Mouse (Mus musculus) retina, adult 2 months (tissue): Measurements from ENCODE around the gene Lrch1.
A peak's percentile ranks its signal among the peaks of the same experiment; 100 is the strongest.

ENCODE experiments used
- DNase-seq: peaks from one replicate; pipeline ENCODE4 v3.0.0-alpha.2; 2012; ENCODE audit warnings: low read depth, low spot score

Lrch1 gene

DNA sequence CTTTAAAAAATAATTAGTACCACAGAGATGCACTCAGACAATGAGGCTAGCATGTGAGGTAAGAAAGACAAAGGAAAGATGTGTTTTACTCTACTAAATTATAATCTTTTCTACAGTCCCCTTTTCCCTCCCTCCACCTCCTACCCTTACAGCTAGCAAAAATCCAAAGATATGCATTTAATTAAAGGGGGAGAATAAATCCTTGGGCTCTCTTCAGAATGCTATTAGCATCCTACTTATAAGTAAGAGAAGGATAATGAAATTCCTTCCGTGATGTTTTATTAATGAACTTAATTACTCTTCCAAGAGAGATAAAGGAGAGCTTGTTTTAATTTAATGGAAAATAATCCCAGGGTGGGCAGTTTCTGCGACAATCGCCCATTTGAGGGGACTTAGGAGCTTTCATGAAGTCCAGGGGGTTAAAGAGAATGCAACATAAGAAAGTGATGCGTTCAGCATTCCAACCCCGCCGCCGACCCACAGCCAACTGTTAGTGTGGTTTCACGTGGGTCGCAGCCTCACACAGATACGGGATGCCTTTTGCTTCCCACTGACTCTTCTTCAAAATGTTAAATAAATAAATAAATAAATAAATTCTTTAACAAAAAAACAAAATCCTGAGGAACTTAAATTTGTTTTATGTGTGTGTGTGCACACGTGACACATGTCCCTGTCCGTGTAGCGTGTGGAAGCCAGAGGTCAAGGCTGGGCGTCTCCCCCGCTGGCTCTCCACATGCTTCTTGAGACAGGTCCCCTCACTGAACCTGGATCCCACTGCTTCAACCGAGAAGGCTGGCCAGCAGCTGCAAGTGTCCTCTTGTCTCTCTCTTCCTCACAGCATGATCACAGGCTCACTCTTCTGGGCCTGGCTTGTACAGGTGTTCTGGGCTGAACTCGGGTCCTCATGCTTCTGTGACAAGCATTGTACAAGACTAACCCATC lies 132.6 kb downstream of the Lrch1 start:
- no peak for DNase-seq

GRCm38 (mm10) chr14:74811617-74812016 lies 136.1 kb downstream of the Lrch1 start:
- DNase-seq, result no peak

DNA sequence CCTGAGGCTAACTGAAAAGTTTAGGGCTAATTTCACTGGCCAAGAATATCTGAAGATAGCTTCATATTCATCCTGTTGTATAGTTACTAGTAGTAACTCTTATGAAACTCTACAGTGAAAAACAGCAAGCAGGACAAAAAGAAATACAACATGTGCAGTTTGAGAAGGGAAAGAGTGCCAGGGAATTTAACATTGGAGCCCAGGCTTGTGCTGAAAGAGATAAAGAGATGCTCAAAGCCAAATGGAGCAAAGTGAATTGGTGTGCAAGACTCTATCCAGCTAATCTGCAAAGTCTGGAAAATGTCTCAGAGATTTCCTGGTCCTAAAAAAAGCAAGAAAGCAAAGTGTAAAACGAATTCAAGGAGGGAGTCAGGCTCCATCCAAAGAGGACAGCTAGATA lies 145.7 kb downstream of the Lrch1 start:
- no peak for DNase-seq

GRCm38 (mm10) chr14:74798063-74798890 lies 149.4 kb downstream of the Lrch1 start:
- no peak for DNase-seq

GRCm38 (mm10) chr14:74797386-74798062 lies 150.2 kb downstream of the Lrch1 start:
- DNase-seq, result no peak

GRCm38 (mm10) chr14:74794931-74795330 lies 152.7 kb downstream of the Lrch1 start:
- no peak for DNase-seq

GRCm38 (mm10) chr14:74792793-74793192 lies 154.9 kb downstream of the Lrch1 start:
- no peak for DNase-seq

DNA sequence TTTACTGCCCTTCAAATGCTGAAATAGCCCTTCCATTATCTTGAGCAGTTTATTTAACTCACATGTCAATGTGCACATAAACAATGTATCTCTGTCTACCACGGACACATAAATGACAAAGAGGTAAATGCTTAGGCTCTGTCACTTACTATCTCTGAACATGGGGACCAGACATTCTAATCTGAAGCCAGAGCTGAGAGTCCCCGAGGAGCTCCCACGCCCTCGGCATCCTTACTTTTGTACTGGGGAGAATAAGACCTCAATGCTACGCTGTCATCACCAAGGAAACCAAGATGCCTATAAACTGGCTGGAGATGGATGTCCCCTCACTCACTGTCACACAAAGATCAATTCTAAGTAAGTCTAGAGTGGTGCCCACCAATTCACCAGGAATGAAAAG lies 157.1 kb downstream of the Lrch1 start:
- no peak for DNase-seq

DNA sequence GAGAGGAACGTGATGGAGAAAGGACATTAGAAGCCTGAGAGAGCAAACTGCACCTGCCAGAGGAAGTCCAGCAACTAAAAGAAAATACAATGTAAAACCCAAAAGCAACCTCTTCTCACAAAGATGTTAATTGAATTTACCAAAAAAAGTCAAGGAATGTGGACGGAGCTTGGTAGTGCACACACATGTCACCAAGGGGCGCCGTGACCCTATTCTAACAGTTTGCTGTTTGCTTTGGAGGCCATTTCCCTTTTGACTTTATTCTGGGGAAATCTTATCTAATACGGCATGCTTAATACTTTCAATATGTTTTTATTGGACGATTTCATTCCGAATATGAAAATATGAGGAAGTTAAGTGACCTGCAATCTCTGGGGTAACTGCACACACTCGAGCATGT lies 158.9 kb downstream of the Lrch1 start:
- no peak for DNase-seq

DNA sequence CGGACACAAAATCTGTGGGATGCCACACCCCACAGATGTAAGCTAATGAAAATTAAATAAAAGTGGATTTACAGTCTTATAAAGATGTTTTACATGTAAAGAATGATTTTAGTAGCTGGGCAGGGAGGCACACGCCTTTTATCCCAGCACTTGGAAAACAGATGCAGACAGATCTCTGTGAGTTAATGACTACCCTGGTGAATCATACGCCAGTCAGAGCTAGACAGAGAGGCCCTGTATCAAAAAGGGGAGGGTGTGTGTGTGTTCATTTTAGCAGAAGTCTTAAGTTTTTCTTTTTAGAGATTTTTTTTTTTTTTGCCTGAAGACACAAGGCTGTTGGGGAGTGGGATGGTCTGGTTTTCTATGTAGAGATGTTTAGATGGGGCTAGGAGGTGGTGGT lies 160.0 kb downstream of the Lrch1 start:
- no peak for DNase-seq

GRCm38 (mm10) chr14:74784243-74784934 lies 163.3 kb downstream of the Lrch1 start:
- no peak for DNase-seq

- DNase-seq, result no peak
Measured at GRCm38 (mm10) chr14:74774046-74774619, 173.5 kb downstream of the Lrch1 start.

- no peak for DNase-seq
Measured at GRCm38 (mm10) chr14:74767892-74768291, 179.8 kb downstream of the Lrch1 start.

GRCm38 (mm10) chr14:74764191-74764918 lies 183.3 kb downstream of the Lrch1 start:
- DNase-seq, result peak; percentile 26

GRCm38 (mm10) chr14:74736850-74737249 lies 210.8 kb downstream of the Lrch1 start:
- no peak for DNase-seq

DNA sequence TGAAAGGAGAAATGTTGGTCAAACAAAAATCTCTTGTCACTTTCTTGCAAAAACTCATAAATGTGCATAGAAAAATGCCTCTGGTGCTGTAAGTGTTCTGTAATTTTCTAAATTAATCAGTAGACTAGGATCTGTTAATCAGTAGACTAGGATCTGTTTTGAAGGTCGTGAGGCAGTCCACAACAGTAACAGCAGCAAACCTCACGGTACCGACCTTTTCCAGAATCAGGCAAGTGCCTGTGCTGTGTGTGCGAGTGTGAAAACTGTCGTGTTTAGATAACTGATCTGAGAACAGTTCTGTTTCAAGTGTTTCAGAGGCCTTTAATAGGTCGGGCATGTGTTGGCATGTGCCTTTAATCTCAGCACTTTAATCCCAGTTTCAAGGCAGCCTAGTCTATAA lies 212.2 kb downstream of the Lrch1 start:
- DNase-seq, result no peak

DNA sequence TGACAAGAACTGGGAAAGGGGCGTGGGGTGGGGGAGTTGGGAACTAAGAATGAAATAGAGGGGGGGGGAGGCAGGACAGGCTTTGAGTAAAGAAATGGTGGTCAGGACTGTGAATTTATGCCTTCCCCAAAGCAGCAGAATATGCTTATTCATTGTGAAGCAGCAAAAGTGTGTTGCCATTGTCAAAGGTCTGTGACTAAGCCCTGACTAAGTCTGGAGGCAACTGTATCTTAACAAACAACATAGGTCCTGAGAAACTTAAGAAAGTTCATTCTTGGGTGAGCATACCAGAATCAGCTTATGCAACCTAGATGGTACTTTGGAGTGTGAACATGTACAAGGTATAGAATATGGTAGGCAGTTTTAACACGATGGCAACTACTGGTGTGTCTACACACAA lies 214.3 kb downstream of the Lrch1 start:
- no peak for DNase-seq

- DNase-seq, result peak; percentile 78
Measured at GRCm38 (mm10) chr14:74732079-74732783, 215.4 kb downstream of the Lrch1 start, which contains the start of gene Esd. TSS of gene Esd (plus strand) at chr14:74732297.

DNA sequence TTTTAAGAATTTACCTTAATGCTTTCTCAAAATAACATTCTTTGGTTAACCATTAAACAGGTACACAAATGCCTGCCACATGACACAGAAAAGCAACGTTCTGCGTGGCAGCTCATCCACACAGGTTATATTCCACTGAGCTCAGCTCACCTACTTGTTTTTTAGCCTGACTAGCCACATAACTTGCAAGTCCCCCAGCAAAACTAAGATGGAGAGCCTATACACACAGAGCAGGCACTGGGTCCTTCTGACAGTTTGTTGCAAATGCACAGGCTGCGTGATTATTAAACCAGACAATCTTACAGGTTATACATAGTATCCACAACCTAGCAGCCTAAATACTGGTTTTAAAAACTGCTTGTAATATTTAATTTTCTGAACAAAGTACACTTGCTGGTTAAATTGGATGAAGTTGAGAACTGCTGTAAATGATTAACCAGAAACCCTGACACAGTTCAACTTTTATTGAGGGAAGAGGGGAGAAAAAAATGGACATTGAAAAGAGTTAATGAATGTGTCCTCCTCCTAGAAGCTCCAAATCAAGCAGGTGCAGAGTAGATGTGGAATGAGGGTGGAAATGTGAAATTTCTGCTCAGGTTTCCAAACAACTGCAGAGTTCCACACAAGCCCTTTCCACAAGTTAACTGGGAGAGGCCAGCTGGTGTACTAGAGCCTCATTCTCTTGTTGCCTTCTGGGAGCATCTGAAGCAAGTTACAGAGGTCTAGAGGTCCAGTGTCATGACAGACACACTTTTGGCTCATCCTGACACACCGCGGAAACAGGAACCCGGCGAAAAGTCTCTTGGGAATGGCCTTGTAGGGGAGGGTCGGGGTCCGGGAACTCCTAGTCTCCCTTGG lies 216.2 kb downstream of the Lrch1 start:
- no peak for DNase-seq
